Mouse (Mus musculus) midbrain, embryonic 16.5 days (tissue): Measurements from ENCODE around the gene 1700001P01Rik. TPM values are rescaled to one million over a fixed set of nuclear protein-coding genes. Genes with fewer than 3 reads are reported as not detected.

Experiments used
- ATAC-seq: fragments of 200-750 bp; cut with Nextera tagmentation; 2 replicates; pipeline ENCODE4 v1.8.0; 2017; ENCODE audit warnings: moderate TSS enrichment
- H3K27ac ChIP-seq: fragments of 300-500 bp; sonication (generic); 2 replicates; pipeline ENCODE4 v1.5.1; 2014; ENCODE audit warnings: mild to moderate bottlenecking, low read length, mixed read lengths
- H3K27me3 ChIP-seq: fragments of 300-500 bp; sonication (generic); 2 replicates; pipeline ENCODE4 v1.6.1; 2014; ENCODE audit warnings: low read depth, low read length, mixed read lengths; ENCODE audit not compliant: control insufficient read depth, insufficient read depth
- H3K36me3 ChIP-seq: fragments of 300-500 bp; sonication (generic); 2 replicates; pipeline ENCODE4 v1.6.1; 2014; ENCODE audit warnings: mild to moderate bottlenecking, low read length, moderate library complexity, mixed read lengths; ENCODE audit not compliant: control insufficient read depth, insufficient read depth
- H3K4me1 ChIP-seq: fragments of 300-500 bp; sonication (generic); 2 replicates; pipeline ENCODE4 v1.6.1; 2014; ENCODE audit warnings: mild to moderate bottlenecking, low read length, mixed read lengths; ENCODE audit not compliant: control insufficient read depth, insufficient read depth
- H3K4me2 ChIP-seq: fragments of 300-500 bp; sonication (generic); 2 replicates; pipeline ENCODE4 v1.6.1; 2014; ENCODE audit warnings: mild to moderate bottlenecking, low read length, mixed read lengths
- H3K4me3 ChIP-seq: fragments of 300-500 bp; sonication (generic); 2 replicates; pipeline ENCODE4 v1.5.1; 2014; ENCODE audit warnings: low read depth, mild to moderate bottlenecking, low read length, moderate library complexity, mixed read lengths
- H3K9ac ChIP-seq: fragments of 300-500 bp; sonication (generic); 2 replicates; pipeline ENCODE4 v1.6.1; 2014; ENCODE audit warnings: low read depth, low read length, mixed read lengths
- H3K9me3 ChIP-seq: fragments of 300-500 bp; sonication (generic); replicated peaks from 2 replicates; pipeline ENCODE4 v1.6.1; 2014; ENCODE audit warnings: mild to moderate bottlenecking, low read length, mixed read lengths; ENCODE audit not compliant: control insufficient read depth, poor library complexity, severe bottlenecking
- WGBS: fragments of 180-500 bp; shearing (Covaris S2); extraction: QIAGEN DNeasy Blood & Tissue Kit; methylation state at CpG from one replicate; pipeline ENCODE4 v1.1.7; 2014; 5-methylcytosine and 5-hydroxymethylcytosine counted together
- polyA plus RNA-seq: library from polyadenylated mRNA; unstranded; fragments of >200 nt; fragmentation: Nextera tagmentation; extraction: Ambion mirVana; gene quantifications from 2 replicates; pipeline ENCODE4 v1.2.1, GENCODE M21; 2015

The 1700001P01Rik gene
- polyA plus RNA-seq, 1 experiment from 2014 or later, result 0.74 TPM

DNA sequence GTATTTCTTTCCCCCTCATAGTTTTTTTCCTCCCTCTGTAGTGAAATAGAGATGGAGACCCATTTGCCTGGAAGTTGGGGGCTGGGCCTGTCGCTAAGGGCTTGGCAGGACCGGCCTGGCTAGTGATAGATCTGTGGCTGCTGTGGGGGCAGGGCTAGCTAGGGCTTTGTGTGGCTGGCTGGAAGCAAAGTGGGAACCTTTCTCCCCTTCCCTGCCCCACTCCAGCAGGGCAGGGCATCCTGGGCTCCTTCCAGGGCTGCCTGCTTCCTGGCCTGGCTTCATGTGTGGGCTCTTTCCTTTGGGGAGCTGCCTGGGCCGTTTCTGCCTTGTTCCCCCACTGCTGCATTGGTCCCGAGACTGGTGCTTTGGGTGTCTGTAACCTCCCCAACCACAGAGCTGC, 42.9 kb upstream of the 1700001P01Rik start:
- ATAC-seq, result peak; percentile 68
- Histone ChIP-seq H3K27ac (peak overlapping the region; percentile 63), H3K4me1 (peaks cover 17% of the 10 kb centered on the region), H3K4me2 (no peak overlapping the region), H3K27me3 (no peaks in the 10 kb centered on the region), H3K36me3 (peaks cover 17% of the 10 kb centered on the region; the same call in 1 of the 2 replicates), H3K9me3 (no peaks in the 10 kb centered on the region), H3K9ac (peak overlapping the region; percentile 36; the same call in 1 of the 2 replicates), H3K4me3 (no peak overlapping the region)
- WGBS, result 8% methylated on average over 4 of the region's 4 CpGs

- Histone ChIP-seq H3K27ac (peak overlapping the region; percentile 63), H3K27me3 (no peaks in the 10 kb centered on the region), H3K4me1 (peaks cover 23% of the 10 kb centered on the region), H3K9ac (no peak overlapping the region), H3K4me3 (no peak overlapping the region), H3K4me2 (no peak overlapping the region), H3K9me3 (no peaks in the 10 kb centered on the region), H3K36me3 (peaks cover 17% of the 10 kb centered on the region; the same call in 1 of the 2 replicates)
- ATAC-seq, result no peak
- whole genome bisulfite sequencing, result 12% methylated on average over 6 of the region's 6 CpGs
Observed at GRCm38 (mm10) chr11:97818003-97818402, 42.3 kb upstream of the 1700001P01Rik start.

GRCm38 (mm10) chr11:97817379-97817778, 41.7 kb upstream of the 1700001P01Rik start:
- Histone ChIP-seq H3K4me3 (no peak overlapping the region), H3K4me1 (peaks cover 29% of the 10 kb centered on the region), H3K27ac (no peak overlapping the region), H3K27me3 (no peaks in the 10 kb centered on the region), H3K4me2 (no peak overlapping the region), H3K9ac (no peak overlapping the region), H3K36me3 (peaks cover 17% of the 10 kb centered on the region; the same call in 1 of the 2 replicates), H3K9me3 (no peaks in the 10 kb centered on the region)
- ATAC-seq, result no peak
- WGBS, result 47% methylated on average over 5 of the region's 5 CpGs

DNA sequence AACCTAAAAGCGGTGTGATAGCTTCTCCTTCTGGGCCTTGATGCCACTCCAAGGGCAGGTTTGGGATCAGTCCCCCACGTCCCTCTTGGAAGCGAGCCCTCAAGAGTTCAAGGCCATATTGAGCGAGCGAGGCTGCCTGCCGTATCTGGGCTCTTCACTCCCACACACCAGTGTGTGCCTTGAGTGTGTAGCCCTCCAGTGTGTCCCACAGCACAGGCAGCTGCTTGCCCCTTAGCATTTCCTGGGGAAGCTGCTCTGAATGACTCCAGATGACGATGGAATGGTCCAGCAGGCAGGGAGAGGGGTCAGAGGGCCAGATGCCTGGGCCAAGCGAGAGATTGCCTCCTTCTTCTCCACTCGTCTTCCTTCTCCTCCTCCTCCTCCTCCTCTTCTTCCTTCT, 41.2 kb upstream of the 1700001P01Rik start:
- H3K4me1 ChIP-seq, result peaks cover 33% of the 10 kb centered on the region
- no peak overlapping the region for H3K4me3 ChIP-seq
- no peaks in the 10 kb centered on the region for H3K9me3 ChIP-seq
- WGBS, result 64% methylated on average over 9 of the region's 9 CpGs
- no peak overlapping the region for H3K27ac ChIP-seq
- no peak overlapping the region for H3K9ac ChIP-seq
- peaks cover 17% of the 10 kb centered on the region; the same call in 1 of the 2 replicates for H3K36me3 ChIP-seq
- no peak for ATAC-seq
- no peak overlapping the region for H3K4me2 ChIP-seq
- no peaks in the 10 kb centered on the region for H3K27me3 ChIP-seq

GRCm38 (mm10) chr11:97816176-97816575, 40.5 kb upstream of the 1700001P01Rik start:
- Histone ChIP-seq H3K36me3 (peaks cover 17% of the 10 kb centered on the region; the same call in 1 of the 2 replicates), H3K27ac (no peak overlapping the region), H3K4me1 (peaks cover 41% of the 10 kb centered on the region)

GRCm38 (mm10) chr11:97815736-97816135, 40.0 kb upstream of the 1700001P01Rik start:
- Histone ChIP-seq H3K4me1 (peaks cover 45% of the 10 kb centered on the region), H3K36me3 (peaks cover 17% of the 10 kb centered on the region; the same call in 1 of the 2 replicates), H3K27me3 (no peaks in the 10 kb centered on the region), H3K4me3 (no peak overlapping the region), H3K27ac (peak overlapping the region; percentile 22; the same call in 1 of the 2 replicates), H3K9me3 (no peaks in the 10 kb centered on the region), H3K9ac (0 out of 2 replicates have a peak overlapping the region, but pooled peaks have one; percentile 5), H3K4me2 (no peak overlapping the region)
- ATAC-seq, result no peak
- WGBS, result 70% methylated on average over 11 of the region's 11 CpGs

More at GRCm38 (mm10) chr11:97816176-97816575, 40.5 kb upstream of the 1700001P01Rik start:
- Histone ChIP-seq H3K27me3 (no peaks in the 10 kb centered on the region), H3K9me3 (no peaks in the 10 kb centered on the region), H3K4me3 (no peak overlapping the region), H3K9ac (no peak overlapping the region), H3K4me2 (no peak overlapping the region)
- WGBS, result 33% methylated on average over 5 of the region's 5 CpGs
- ATAC-seq, result no peak

DNA sequence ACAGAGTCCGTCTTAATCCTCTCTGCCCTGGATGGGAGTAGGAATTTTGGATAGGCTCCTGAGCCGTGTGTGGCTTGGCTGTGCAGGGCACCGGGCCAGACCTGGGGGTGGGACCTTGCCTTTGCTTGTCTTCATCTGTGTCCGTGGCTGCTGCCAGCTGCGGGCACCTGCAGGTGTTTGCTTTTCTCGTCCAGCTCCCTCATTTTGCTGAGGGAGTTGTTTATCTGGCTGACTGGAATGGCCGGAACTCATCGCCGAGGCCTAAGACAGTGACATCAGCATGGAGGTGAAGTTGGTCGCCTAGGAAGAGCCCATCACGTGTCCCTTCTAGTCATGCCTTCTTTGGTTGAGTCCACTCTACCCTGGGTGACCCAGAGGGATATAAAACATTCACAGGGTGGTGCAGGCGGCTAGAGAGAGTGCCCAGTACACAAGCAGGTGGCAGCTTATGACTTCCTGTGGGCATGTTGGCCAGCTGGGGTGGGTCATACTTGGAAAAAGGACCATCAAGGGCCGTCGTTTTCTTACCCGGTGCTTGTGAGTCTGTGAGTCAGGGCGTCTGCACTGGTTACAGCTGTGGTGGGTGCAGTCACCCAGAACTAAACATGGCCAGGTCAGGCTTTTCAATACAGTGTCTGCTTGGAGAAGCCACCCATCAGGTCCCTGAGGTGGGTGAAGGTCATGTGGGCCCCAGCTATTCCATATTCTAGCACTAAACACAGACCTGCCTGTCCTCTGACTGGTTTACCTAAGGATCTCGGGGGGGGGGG, 38.2 kb upstream of the 1700001P01Rik start:
- Histone ChIP-seq H3K36me3 (peaks cover 16% of the 10 kb centered on the region; the same call in 1 of the 2 replicates), H3K27ac (peak overlapping the region; percentile 93), H3K4me3 (no peak overlapping the region), H3K9me3 (no peaks in the 10 kb centered on the region), H3K9ac (peak overlapping the region; percentile 60), H3K4me1 (peaks cover 57% of the 10 kb centered on the region), H3K27me3 (no peaks in the 10 kb centered on the region), H3K4me2 (0 out of 2 replicates have a peak overlapping the region, but pooled peaks have one; percentile 12)
- no peak for ATAC-seq
- WGBS, result 67% methylated on average over 17 of the region's 17 CpGs

DNA sequence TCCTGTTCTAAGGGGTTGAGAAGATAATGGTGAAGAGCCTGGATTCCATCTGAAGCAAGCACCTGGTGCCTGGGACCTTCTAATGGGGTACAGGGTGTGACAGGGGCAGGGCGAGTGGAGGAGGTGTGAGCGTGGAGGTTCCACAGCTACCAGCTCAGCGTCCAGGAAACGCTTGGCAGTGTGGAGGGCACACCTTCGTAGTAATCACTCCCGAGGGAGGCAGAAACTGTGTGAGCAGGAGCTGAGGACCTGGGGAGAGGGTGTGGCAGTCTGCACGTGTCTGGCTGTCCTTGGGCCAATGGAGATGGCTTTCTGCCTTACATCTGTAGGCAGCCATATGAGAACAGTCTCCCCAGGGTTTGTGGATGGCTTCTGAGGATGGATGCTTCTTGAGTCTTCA, 37.4 kb upstream of the 1700001P01Rik start:
- Histone ChIP-seq H3K27ac (peak overlapping the region; percentile 93), H3K36me3 (peaks cover 14% of the 10 kb centered on the region; the same call in 1 of the 2 replicates), H3K9me3 (no peaks in the 10 kb centered on the region), H3K4me2 (peak overlapping the region; percentile 50), H3K27me3 (no peaks in the 10 kb centered on the region), H3K4me3 (no peak overlapping the region), H3K4me1 (peaks cover 54% of the 10 kb centered on the region), H3K9ac (peak overlapping the region; percentile 60)
- WGBS, result 23% methylated on average over 7 of the region's 7 CpGs
- peak; percentile 50 for ATAC-seq

DNA sequence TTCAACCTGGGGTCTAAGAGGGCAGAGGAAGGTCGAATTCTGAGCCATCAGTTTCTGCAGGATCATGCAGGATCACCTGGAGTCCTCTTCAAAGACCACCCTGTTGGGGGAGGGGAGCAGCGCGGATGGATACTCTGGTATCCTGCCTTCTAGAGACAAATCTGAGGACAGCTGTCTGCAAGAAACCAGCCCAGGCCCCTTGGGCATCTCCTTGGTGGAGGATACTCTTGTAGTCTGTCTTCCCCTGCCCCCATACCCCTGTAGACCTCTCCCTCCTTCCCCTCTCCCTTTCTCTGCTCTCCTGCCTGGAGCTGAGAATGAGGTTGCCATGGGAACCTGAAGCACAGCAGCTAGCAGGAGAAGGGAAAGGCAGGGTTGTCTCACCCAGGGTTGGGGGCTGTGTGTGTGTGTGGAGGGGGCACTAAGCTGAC, 36.8 kb upstream of the 1700001P01Rik start:
- H3K36me3 ChIP-seq, result peaks cover 15% of the 10 kb centered on the region; the same call in 1 of the 2 replicates

More for the DNA sequence above, 36.8 kb upstream of the 1700001P01Rik start:
- Histone ChIP-seq H3K27me3 (no peaks in the 10 kb centered on the region), H3K4me2 (peak overlapping the region; percentile 50), H3K4me1 (peaks cover 50% of the 10 kb centered on the region), H3K4me3 (no peak overlapping the region), H3K27ac (peak overlapping the region; percentile 93), H3K9me3 (no peaks in the 10 kb centered on the region), H3K9ac (peak overlapping the region; percentile 60)
- 9% methylated on average over 3 of the region's 3 CpGs for WGBS
- peak; percentile 92 for ATAC-seq
